Mouse (Mus musculus): ENCODE data around the gene Vgll4. TPM values are rescaled to one million over a fixed set of nuclear protein-coding genes. Genes with fewer than 3 reads are reported as not detected.

The Vgll4 gene
- total RNA-seq (2023), result 10 to 100 TPM; 36.0 to 39.0 TPM

GRCm38 (mm10) chr6:114969213-114970120, at the start of gene Vgll4:
TSS of gene Vgll4 (minus strand) at chr6:114969994.

Other genes starting within 250 kb of the Vgll4 start
- gene Tamm41, start 67.9 kb upstream of the Vgll4 start, total RNA-seq (2023), result 10 to 100 TPM in 1 of 2 experiments, 1 to 10 TPM in 1; 7.4 to 10.4 TPM
- not detected for gene Syn2, start 164.9 kb upstream of the Vgll4 start, total RNA-seq (2023)